Mouse (Mus musculus): ENCODE results near the gene Pid1.

DNA sequence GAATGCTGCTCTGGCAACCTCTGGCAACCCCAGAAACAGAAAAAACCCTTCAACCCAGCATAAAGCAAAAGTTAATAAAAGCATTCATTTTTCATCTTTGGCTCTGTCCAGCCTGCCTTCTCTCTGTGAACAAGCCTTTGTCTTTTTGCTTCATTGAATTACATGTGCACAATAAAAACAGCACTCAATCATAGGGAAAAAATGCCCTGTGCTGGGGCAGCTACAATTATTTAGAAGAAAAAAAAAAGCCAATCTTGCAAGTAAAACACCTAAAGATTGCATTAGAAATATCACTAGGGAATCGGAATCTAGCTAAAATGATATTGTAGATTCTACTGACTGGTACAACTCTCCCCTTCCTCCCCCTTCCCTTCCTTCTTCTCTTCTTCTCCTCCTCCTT, 307.7 kb downstream of the Pid1 start:
- no peak for TF ChIP-seq CTCF (IDR thresholded peaks at IDR 0.05; ENCODE audit: low read depth)
- no peak for TF ChIP-seq EP300 (IDR thresholded peaks at IDR 0.05; ENCODE audit: low read depth)
